Mouse (Mus musculus) cerebellum, postnatal 25 days (tissue): ENCODE data around the gene Thsd7b.
"Not testable (repeated sequence)": the region's sequence is repeated elsewhere in the genome, so short reads cannot be mapped to it uniquely, and the experiment has no call there.

Experiments
- DNase-seq, 2 experiments: peaks; one replicate each; pipeline ENCODE4 v3.0.0; 2021; ENCODE audit warnings: mixed read lengths in 2 of 2

Thsd7b gene

DNA sequence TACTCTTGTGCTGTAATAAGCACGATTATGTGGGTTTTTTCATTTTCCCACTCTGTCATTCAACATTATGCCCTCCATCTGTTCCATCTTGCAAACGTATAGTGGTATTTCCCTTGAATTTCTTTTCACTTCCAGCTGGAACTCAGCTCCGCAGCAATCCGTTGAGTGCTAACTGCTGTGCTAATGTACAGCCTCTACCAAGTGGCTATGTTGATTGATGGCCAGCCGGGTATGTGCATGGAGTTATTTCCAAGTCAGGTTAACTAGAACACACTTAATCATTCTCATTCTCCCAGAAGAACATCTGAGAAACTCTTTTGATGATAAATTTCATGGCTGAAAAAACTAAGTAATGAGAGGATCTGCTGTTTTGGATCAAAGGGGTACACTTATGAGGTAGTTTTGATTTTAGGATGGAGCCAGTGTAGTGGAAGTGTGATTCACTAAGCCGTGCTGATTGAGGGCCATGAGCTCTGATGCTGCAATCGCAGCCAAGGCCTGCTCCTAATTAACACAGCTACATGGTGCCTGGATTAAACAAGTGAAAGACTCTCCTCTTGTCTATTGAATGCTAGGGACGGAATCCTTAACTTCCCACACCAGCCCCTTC, 371.3 kb downstream of the Thsd7b start:
- DNase-seq, result no peak

DNA sequence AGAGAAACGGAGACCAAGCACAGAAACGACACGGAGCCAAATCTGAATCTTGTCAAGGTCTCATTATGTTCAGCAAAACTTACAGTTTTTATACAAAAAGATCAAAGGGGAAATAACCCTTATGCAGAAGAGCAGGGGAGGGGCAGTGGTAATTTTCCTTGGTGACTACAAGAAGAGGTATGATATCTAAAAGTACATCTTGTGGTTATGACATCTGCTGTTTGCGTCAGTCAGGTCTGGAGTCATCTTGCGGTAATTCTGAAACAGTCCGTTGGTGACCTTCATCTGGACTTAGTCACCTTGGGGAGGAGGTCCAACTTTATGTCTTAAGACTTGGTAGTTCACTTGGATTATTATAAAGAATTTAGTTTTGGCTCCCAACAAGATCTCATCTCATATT, 378.3 kb downstream of the Thsd7b start:
- not testable (repeated sequence) for DNase-seq

DNA sequence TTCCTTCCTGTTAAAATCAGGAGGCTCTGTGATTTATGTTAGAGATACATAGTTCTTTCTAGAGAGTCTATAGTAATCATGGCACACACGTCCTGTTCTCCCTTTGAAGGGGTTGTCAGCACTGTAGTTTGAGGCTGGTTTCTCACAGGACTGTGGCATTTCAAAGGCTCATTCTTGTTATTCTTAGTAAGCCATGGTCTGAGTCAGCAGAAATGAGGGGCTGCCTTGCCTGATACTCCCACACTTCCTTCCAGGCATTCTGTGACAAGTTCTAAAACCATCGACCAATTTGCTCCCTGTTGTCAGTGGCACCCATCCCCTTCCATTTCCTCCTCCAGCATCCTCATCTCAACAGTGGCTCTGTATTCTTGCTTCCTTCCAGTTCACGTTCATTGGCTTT, 384.9 kb downstream of the Thsd7b start:
- DNase-seq, result no peak

GRCm38 (mm10) chr1:129675878-129676277, 402.8 kb downstream of the Thsd7b start:
- no peak for DNase-seq

DNA sequence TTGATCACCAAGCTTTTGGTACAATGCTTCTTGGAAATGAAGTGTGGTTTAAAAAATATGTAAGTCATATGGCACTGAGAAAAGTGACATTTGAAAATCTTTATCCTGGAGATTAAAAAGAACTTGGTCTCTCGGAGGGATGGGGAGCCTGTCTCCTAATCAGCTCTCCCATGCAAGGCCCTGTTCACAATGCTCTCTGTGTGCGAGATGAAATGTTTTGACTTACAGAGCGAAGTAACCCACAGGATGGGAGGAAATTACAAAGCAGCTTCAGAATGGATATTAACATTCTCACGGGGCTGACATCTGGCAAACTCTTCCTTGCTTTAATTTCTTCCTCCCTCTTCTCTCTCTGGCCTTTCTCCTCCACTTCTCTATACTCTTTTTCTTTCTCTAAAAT, 405.7 kb downstream of the Thsd7b start:
- no peak for DNase-seq

- no peak for DNase-seq
Observed at GRCm38 (mm10) chr1:129705701-129706100, 432.6 kb downstream of the Thsd7b start.

DNA sequence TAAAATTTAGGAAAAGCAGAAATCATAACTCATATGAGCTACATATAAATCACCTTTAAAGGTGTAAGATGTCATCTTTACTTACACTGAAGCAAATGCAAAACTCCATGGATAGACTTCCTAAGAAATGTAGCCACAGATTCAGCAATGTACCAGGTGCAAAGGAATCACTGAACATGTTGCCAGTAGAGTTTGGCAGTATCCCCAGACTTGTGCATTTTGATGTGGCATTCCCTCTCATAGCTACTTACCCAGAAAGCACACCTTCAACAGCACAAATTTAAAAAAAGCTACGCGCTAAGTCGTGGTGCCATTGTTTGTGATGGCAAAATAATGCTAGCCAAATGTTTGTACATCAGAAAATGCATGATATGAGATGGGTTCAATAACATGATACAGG, 439.6 kb downstream of the Thsd7b start:
- DNase-seq, result no peak

GRCm38 (mm10) chr1:129713571-129713970, 440.5 kb downstream of the Thsd7b start:
- DNase-seq, result no peak

DNA sequence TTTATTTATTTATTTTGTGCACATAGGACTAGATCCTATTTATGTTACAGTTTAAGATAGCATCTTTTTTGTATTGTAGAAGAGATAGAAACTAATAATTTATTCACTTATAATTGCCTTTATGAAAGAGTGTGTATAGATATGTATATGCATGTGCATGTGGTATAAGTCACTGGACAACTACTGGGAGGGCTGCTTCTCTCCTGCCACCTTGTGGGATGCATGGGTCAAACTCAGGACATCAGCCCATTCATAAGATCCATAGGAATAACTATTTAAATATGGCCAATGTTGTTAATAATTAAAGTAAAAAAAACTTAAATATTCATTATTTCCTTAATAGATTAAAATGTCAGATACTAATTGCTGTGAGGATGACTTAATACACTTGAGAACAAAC, 446.5 kb downstream of the Thsd7b start:
- no peak for DNase-seq

DNA sequence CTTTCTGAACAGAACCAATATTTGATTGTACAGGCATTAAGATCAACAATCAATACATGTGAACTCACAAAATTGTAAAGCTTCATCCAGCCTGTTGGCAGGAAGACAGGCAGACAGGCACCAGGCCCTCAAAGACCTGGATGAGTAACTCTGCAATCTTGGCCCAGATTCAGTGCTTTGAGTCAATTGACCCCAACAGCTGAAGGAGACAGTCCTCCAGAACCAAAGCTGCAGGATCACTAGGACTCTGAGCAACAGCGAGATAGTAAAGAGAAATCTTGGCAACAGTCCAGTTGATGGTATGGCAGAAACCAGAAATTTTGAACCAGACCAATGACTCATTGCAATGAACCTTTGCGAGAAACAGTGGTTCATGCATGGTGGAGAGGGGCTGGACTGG, 458.9 kb downstream of the Thsd7b start:
- DNase-seq, result no peak

GRCm38 (mm10) chr1:129747595-129747994, 474.5 kb downstream of the Thsd7b start:
- DNase-seq, result no peak

- DNase-seq, result no peak
Observed at GRCm38 (mm10) chr1:129756548-129757240, 483.6 kb downstream of the Thsd7b start.

DNA sequence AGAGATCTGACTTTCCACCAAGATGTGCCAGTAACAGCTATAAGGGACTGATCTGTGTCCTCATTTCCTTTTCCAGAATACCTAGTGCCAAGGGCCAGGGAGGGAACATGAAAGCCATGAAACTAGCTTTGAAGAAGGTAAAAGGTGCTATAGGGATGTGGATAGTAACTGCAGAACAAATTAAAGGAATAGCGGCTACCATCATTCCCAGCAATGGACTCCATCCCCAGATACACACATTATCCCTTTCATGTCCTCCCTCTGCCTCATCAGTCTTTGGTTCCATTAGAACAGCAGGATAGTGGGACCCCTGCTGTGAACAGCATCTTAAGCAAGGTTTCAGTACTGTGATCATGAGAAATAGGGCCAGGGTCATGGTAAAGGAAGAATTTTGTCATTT, 485.9 kb downstream of the Thsd7b start:
- no peak for DNase-seq

DNA sequence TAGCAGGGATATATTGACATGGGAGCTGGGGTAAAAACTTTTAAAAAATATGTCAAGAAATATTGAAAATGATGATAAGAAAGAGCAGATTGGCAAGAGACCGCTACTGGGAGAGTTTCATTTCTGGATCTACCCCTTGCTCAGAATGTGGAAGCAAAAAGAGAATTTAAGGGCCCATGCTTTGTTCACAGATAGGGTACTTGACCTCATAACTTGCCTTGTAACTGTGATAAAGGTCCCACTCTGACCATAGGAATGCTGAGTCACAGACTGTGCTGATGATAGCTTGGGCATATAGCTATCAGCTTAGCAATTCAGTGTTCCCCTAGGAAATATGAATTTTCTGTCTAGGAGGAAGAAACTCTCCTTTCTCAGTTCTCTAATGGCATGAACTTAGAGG, 488.1 kb downstream of the Thsd7b start:
- no peak for DNase-seq

DNA sequence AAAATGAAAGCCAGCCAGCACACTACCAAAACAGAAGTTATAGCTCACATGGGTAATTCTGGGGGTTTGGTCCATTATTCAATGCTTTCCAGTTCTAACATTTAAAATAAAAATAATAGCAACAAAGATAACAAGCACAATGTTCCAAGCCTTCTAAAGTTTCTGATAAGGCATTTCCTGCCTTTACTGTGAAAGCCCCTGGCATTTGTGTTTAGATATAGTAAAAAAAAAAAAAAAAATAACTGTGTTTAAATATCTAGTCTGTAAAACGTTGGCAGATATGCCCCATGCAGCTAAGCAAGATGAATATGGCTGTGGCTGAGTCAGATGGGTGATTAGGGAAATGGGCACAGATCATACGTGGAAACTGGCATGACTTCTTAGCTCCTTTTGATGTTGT, 491.6 kb downstream of the Thsd7b start:
- DNase-seq, result no peak

- no peak for DNase-seq
Observed at GRCm38 (mm10) chr1:129777055-129777454, 504.0 kb downstream of the Thsd7b start.

- no peak for DNase-seq
Observed at GRCm38 (mm10) chr1:129779506-129779905, 506.4 kb downstream of the Thsd7b start.

GRCm38 (mm10) chr1:129780589-129780988, 507.5 kb downstream of the Thsd7b start:
- no peak for DNase-seq

DNA sequence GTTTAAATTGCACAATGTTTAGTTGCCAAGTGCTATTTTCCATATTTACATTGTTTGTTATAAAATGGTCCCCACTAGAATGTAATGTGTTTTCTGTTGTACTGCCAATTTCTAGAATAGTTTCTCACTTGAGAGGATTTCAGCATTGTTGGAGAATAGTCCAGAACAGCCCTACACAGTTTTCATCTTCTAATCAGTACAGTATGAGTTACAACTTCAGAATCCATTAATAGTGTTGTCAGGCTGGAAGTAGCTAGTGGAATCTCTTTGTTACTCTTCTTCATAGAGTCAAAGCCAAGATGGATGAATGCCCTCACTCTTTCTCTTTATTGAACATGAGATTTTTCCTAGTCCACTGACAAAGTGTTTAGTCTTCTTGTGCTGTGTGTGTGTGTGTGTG, 525.4 kb downstream of the Thsd7b start:
- no peak for DNase-seq

DNA sequence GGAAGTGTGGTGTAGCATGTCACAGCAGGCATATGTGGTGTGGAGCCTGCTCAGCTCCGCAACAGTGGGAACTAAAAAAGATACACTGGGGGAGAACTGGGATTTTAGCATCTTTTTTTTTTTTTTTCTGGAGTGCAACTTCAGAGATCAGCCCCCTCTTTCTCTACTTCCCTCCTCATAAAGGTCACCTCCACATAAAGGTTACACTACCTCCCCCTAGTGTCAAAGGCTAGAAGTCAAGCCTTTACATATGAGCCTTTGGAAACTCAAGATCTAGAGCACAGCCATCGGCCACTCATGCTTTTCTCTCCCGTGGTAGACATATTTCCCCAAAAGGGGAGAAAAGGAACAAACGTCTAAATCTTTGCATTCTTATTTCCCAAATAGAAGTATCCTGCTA, 553.8 kb downstream of the Thsd7b start:
- DNase-seq, result no peak

GRCm38 (mm10) chr1:129837324-129837723, 564.2 kb downstream of the Thsd7b start:
- no peak for DNase-seq

GRCm38 (mm10) chr1:129837776-129838175, 564.7 kb downstream of the Thsd7b start:
- no peak for DNase-seq

- DNase-seq, result no peak
Observed at GRCm38 (mm10) chr1:129838486-129838885, 565.4 kb downstream of the Thsd7b start.

DNA sequence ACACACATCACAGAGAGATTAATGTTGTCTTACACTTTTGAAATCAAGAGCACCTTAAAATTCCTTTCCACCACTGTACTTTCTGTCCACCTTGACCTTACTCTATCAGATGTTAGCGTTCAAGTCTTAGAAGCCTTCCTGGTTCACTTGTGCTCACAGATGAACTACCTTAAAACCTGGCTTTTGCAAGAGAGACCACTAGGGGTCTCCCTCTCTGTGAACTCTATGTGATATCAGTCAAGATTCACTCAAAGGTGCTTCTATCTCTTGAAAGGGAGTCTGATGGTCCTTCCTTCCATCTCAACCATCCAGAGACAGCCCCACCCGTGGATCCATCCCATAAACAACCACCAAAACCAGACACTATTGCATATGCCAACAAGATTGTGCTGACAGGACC, 570.3 kb downstream of the Thsd7b start:
- peak; percentile 4 to 15 for DNase-seq

DNA sequence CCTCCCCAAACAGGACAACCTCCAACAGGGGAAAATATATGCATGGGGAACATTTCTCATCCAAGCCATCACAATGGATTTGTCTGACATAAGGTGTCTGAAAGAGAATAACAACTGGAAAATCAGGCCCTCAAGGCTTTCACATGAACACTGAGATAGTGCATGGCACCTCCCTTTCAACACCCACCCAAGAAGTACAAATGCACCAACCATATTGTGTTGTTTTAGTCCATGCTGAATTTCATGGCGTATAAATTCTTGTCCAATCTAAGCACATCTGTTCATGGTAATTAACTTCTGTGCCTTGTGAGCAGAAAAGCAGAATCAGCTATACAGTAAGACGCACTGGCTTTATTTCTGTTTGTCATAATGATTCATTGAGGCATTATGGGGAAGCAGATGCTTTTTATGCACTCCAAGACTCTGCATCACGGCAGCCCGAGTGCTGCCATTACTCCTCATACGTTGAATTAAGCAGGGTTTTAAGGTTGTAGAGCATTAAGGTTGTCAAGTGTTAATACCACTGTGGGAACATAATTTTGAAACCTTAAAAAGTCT, 577.0 kb downstream of the Thsd7b start:
- no peak for DNase-seq
